Mouse (Mus musculus): ENCODE measurements around the gene Gna11.
A peak's percentile ranks its signal among the peaks of the same experiment; 100 is the strongest.

The Gna11 gene

DNA sequence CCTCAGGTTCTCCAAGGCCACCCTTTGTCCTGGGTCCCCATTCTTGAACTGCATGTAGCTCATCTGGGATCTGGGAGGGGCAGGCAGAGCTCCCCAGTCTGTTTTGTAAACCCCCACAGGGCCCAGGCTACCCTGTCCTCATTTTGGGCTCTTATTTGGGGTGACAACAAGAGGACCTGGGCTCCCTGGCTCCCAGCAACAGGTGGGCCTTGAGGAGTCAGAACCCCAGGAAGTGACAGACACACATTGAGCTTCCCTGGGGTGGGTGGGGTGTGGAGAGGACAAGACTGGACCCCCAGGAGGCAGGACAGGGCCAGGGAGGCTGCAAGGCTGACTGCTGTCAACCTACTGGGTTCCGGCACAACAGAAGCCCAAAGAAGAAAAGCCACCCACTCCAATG, 1.4 kb downstream of the Gna11 start:
- no peak for DNase-seq (ENCODE audit: low spot score in 2 of 2)

DNA sequence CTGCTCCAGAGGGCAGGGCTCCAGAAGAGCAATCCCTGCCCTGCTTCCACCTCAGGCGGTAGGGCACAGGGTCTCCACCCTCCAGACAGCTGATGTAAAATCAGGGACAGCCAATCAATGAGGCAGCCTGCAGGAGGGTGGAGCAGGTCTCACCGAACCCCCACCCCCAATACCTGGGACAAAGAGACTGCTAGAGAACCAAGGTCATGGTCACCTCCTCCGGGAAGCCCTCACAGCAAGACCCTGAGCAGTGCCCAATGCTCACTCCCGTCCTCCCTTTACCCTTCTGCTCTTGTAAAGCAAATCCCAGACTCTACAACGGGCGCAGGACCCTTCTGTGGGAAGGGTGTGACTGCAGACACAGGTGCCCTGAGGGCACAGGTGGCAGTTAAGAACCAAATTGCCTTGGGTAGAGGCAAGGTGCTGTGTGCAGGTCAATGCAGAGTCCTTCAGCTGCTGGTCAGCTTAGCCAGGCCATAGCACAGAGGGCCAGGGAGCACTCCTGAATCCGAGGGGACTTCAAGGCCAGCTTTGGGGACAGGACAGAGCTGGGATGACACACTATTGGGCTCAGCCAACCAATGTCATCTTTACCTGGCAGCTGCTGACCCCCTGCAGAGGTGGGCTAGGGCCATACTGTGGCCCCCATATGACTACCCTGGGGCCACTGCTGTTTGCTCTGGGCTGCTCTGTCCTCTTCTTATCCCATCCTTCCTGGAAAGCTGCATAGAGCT, 2.1 kb downstream of the Gna11 start:
- DNase-seq (ENCODE audit: low spot score in 2 of 2): no peak

DNA sequence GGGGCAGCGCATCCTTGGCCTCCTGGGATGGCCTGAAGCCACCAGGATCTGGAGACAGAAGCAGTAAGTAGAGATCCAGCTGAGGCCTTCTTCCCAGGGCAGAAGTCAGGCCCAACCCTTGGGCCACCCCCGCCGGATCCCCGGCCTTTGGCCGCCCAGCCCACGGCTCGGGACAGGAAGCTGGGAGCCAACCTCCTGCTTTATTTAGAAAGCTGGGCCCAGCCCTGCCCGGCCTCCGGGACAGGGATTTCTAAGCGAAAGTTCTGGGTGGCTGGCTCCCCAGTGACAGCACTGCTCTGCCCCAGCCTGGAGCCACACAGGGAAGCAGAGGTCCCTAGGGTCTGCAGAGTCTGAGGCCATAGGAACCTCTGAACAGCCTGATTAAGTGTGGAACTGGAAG, 3.2 kb downstream of the Gna11 start:
- DNase-seq (ENCODE audit: low spot score in 2 of 2): no peak

DNA sequence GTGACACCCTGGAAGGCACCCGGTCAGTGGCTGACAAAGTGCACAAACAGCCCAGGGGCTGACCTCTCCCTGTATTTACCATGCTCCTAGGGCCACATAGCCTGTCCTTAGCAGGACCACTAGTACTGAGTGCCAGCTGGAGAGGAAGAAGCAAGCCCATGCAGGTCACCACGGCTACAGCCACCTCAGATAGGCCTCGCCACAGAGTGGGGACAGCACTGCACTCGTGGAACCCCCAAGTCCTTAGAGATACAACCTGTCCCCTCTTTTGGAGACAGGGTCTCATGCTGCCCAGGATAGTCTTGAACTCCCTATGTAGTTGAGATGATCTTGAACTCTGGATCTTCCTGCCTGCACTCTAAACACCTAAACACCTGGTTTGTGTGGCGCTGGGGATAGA, 3.6 kb downstream of the Gna11 start:
- no peak for DNase-seq (ENCODE audit: low spot score in 2 of 2)

DNA sequence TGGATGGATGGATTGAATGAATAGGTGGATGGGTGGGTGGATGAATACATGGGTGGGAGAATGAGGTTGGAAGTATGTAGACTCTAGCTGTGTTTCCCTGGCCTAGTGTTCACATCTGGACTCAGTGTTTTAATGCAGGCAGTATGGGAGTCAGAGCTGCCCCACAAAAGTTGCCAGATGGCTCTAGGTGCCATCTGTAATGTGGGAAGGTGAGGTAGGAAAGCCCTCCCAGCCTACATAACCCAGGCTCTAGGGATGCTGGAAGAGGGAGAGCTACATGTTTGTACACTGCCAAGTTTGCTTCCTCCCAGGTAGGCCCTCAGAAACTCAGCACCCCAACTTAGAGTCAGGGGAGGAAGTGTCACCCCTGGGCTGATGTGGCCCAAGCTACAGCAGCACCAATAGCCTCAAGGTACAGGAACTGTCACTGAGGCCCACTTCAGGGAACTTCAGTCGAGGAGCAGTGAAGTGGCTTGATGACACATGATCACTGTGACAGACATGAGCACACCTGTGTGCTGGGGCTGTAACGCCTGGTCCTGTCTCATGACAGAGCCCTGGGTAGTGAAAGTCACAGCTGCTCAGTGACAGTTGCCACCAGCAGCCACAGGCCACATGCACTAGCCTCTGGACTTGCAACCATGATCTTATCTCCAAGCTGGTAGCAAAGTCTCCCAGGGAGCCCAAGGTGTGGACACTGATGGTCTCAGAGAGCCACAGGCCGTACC, 6.5 kb downstream of the Gna11 start:
- no peak for DNase-seq (ENCODE audit: low spot score in 2 of 2)

DNA sequence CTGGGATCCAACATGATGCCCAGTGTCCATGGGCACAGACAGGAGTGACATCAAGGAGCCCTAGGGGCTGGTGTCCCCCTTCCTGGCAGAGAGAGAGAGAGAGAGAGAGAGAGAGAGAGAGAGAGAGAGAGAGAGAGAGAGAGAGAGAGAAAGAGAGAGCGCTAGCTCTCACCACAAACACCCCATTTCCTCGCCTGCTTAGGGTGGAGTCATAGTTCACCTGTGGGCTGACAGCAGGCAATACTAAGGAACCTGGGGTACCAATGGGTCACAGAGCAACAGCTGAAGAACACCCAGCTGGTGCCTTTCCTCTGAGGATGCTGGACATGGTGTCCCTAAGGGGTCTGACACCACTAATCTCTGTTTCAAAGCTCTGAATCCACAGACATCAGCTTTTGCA, 7.6 kb downstream of the Gna11 start:
- DNase-seq (ENCODE audit: low spot score in 2 of 2): no peak

DNA sequence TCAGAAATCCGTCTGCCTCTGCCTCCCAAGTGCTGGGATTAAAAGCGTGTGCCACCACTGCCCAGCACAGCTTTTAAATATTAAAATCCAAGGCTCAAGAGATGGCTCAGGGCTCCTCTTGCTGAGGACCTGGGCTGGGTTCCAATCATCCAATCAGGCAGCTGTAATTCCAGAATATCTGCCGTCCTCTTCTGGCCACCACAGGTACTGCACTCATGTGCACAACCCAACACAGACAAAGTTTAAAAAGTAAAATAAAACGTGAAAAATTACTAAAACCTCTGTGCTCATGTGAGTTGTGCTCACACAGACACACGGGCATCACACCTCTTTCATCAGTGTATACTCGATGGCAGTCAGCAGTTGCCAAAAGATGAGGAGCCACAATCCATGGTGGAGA, 8.3 kb downstream of the Gna11 start:
- no peak for DNase-seq (ENCODE audit: low spot score in 2 of 2)

DNA sequence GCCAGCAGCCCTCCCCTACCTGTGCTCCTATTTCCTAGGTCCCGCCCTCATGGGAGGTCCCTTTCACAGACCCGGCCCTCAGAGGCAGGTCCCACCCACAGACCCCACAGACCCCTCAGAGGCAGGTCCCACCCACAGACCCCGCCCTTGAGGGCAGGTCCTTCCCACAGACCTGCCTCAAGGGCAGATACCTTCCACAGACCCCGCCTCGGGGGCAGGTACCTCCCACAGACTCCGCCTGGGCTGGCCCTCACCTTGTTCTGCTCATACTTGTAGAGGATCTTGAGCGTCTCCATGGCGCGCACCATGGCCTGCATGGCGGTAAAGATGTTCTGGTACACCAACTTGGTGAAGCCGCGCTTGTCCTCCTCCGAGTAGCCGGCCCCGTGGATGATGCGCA, 10.2 kb downstream of the Gna11 start:
- DNase-seq (ENCODE audit: low spot score in 2 of 2): no peak

DNA sequence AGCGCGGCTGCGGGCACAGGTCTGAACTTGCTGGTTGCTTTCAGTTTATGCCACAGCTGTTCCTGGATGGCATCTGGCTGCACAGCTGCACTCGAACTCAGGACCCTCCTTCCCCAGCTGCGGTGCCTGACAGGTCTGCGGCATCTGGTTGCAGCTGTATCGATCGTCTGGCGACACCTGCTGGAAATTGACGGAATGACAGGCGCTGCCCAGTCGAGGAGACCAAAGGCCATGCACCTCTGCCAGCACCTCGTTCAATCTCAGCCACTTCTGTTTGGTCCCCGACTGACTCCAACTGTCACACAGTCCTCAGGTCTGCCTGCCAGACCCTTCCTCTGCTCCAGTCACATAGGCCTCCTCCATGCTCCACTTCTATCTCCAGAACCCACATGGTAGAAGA, 18.2 kb downstream of the Gna11 start:
- DNase-seq (ENCODE audit: low spot score in 2 of 2): peak; percentile 89 to 98

- DNase-seq (ENCODE audit: low spot score in 2 of 2): peak in 1 of 2 experiments; percentile 24
These were observed 19.8 kb downstream of the Gna11 start for GRCm38 (mm10) chr10:81525017-81525694.

DNA sequence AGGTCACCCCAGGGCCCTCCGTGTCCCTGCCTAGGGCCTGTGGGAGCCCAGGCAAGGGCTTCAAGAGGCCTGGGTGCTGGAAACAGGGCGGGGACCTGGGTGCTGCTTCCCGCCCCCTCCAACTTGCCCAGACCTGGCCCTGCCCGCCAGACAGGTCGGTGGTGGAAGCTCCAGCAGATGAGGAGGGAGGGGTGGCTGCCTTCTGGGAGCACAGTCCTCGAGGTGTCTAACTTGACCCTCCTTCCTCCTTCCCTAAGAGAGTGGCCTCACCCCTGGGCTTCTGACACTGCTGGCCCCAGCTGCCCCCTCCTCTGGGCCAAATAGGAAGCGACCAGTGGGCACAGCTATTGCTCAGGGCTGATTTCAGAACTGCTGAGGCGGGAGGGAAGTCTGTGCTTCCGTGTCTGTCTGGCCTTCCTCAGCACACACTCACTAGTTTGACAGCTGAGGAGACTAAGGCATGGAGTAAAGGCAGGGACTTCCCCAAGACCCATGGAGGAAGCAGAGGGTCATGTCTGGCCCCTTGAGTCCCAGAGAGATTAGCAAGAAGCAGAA, 20.9 kb downstream of the Gna11 start, which contains the start of gene Gna15:
Gene Gna15, minus strand, starts transcription at position 175 of the 555 bp plus-strand sequence.
- no peak for DNase-seq (ENCODE audit: low spot score in 2 of 2)

GRCm38 (mm10) chr10:81523570-81523969, 21.4 kb downstream of the Gna11 start:
- no peak for DNase-seq (ENCODE audit: low spot score in 2 of 2)

DNA sequence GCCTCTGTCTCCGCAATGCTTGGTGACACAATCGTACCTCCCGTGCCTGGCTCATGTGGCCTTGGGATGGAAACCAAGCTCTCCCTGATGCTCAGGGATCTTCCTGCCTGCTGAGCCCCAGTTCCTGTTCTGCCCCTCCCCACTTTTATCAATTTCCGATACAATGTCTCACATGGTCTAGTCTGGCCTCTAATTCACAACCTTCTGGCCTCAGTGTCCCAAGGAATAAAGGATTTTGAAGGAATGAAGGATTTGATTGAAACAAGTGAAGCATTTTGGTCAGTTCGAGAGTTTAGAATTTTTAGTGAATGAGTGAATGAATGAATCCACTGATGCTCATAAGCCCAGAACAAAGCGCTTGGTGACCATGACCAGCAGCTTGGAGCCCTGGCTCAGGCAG, 21.8 kb downstream of the Gna11 start:
- DNase-seq (ENCODE audit: low spot score in 2 of 2): no peak

GRCm38 (mm10) chr10:81519978-81520365, 25.0 kb downstream of the Gna11 start:
- DNase-seq (ENCODE audit: low spot score in 2 of 2): no peak

GRCm38 (mm10) chr10:81519227-81519977, 25.6 kb downstream of the Gna11 start:
- DNase-seq (ENCODE audit: low spot score in 2 of 2): no peak

GRCm38 (mm10) chr10:81518546-81518945, 26.4 kb downstream of the Gna11 start:
- peak; percentile 83 to 93 for DNase-seq (ENCODE audit: low spot score in 2 of 2)

DNA sequence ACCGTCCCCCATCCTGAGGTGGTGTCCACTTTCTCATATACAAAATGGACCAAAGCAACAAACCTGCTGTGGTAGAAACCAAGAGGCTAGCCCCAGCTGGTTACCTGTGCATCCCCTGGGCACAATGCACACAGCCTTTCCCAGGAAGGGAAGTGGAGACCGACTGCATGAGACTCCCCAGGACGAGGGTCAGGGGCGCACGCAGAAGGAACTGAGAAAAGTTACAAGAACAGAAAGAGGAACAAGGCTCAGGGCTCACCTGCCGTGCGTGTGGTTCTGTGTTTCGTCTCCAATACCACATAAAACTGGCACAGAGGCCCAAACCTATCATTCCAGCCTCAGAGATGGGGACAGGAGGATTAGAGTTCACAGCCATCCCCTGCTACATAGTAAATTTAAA, 27.8 kb downstream of the Gna11 start:
- peak in 1 of 2 experiments; percentile 50 for DNase-seq (ENCODE audit: low spot score in 2 of 2)

DNA sequence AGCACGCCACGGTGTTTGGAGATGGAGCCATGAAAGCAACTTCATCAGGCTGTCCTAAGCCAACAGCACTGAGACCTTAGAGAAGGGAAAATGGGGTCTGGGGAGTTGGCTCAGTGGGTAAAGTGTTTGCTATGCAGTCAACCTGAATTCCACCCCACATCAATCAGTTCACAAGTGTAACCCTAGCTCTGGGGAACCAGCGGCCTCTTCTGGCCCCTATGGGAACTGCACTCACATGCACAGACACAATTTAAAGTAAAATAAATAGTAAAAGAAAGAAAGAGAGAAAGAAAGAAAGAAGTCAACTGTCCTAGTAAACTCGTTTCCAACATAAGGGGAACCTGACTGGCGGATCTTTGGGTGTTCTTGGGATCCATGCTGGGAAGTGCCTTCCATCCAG, 31.2 kb downstream of the Gna11 start:
- DNase-seq (ENCODE audit: low spot score in 2 of 2): no peak

- DNase-seq (ENCODE audit: low spot score in 2 of 2): no peak
These were observed 34.7 kb downstream of the Gna11 start for GRCm38 (mm10) chr10:81510246-81510810.

GRCm38 (mm10) chr10:81507691-81508489, 37.1 kb downstream of the Gna11 start:
- no peak for DNase-seq (ENCODE audit: low spot score in 2 of 2)

DNA sequence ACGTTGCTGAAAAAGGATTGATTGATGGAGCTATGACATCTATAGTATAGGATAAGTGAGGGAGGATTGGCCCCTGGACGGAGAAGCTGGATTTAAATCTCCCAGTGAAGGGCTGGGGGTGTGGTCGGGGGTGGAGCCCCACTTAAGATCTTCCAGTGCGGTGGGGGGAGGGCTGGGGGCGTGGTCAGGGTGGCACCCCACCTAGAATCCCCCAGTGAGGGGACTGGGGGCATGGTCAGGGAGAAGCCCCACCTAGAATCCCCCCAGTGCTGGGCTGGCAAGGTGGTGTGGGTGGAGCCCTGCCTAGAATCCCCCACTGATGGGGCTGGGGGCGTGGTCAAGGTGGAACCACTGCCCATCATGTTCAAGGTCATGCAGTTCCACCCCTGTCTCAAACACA, 37.9 kb downstream of the Gna11 start:
- no peak for DNase-seq (ENCODE audit: low spot score in 2 of 2)
